Mouse (Mus musculus): ENCODE results near the gene Ipo11. TPM values are rescaled to one million over a fixed set of nuclear protein-coding genes. Genes with fewer than 3 reads are reported as not detected.
"Not testable (repeated sequence)": the region's sequence is repeated elsewhere in the genome, so short reads cannot be mapped to it uniquely, and the experiment has no call there.

Ipo11 gene
- total RNA-seq, 2 experiments from 2014 or later, result 25.6 to 28.0 TPM

- DNase-seq (ENCODE audit: low spot score in 2 of 2), result not testable (repeated sequence)
Observed at GRCm38 (mm10) chr13:106905154-106905553, 31.6 kb downstream of the Ipo11 start.

GRCm38 (mm10) chr13:106904637-106905036, 32.1 kb downstream of the Ipo11 start:
- no peak for DNase-seq (ENCODE audit: low spot score in 2 of 2)

GRCm38 (mm10) chr13:106894284-106894683, 42.5 kb downstream of the Ipo11 start:
- no peak for DNase-seq (ENCODE audit: low spot score in 2 of 2)

- DNase-seq (ENCODE audit: low spot score in 2 of 2), result no peak
Observed at GRCm38 (mm10) chr13:106893701-106894100, 43.1 kb downstream of the Ipo11 start.

GRCm38 (mm10) chr13:106893196-106893595, 43.6 kb downstream of the Ipo11 start:
- DNase-seq (ENCODE audit: low spot score in 2 of 2), result no peak

GRCm38 (mm10) chr13:106887364-106887763, 49.4 kb downstream of the Ipo11 start:
- DNase-seq (ENCODE audit: low spot score in 2 of 2), result no peak

- no peak for DNase-seq (ENCODE audit: low spot score in 2 of 2)
Observed at GRCm38 (mm10) chr13:106884249-106884648, 52.5 kb downstream of the Ipo11 start.

- DNase-seq (ENCODE audit: low spot score in 2 of 2), result no peak
Observed at GRCm38 (mm10) chr13:106876278-106876677, 60.5 kb downstream of the Ipo11 start.

- no peak for DNase-seq (ENCODE audit: low spot score in 2 of 2)
Observed at GRCm38 (mm10) chr13:106865547-106865946, 71.2 kb downstream of the Ipo11 start.

- no peak for DNase-seq (ENCODE audit: low spot score in 2 of 2)
Observed at GRCm38 (mm10) chr13:106858779-106859178, 78.0 kb downstream of the Ipo11 start.

GRCm38 (mm10) chr13:106856556-106856955, 80.2 kb downstream of the Ipo11 start:
- no peak for DNase-seq (ENCODE audit: low spot score in 2 of 2)

GRCm38 (mm10) chr13:106847534-106847933, 89.2 kb downstream of the Ipo11 start:
- DNase-seq (ENCODE audit: low spot score in 2 of 2), result no peak

GRCm38 (mm10) chr13:106844928-106845327, 91.8 kb downstream of the Ipo11 start:
- DNase-seq (ENCODE audit: low spot score in 2 of 2), result no peak

GRCm38 (mm10) chr13:106842542-106842941, 94.2 kb downstream of the Ipo11 start:
- DNase-seq (ENCODE audit: low spot score in 2 of 2), result no peak

- no peak for DNase-seq (ENCODE audit: low spot score in 2 of 2)
Observed at GRCm38 (mm10) chr13:106838778-106839177, 98.0 kb downstream of the Ipo11 start.

GRCm38 (mm10) chr13:106836527-106836879, 100.3 kb downstream of the Ipo11 start:
- no peak for DNase-seq (ENCODE audit: low spot score in 2 of 2)

GRCm38 (mm10) chr13:106835844-106836526, 100.8 kb downstream of the Ipo11 start:
- no peak for DNase-seq (ENCODE audit: low spot score in 2 of 2)

- no peak for DNase-seq (ENCODE audit: low spot score in 2 of 2)
Observed at GRCm38 (mm10) chr13:106830029-106830428, 106.7 kb downstream of the Ipo11 start.

GRCm38 (mm10) chr13:106829327-106829997, 107.3 kb downstream of the Ipo11 start:
- DNase-seq (ENCODE audit: low spot score in 2 of 2), result no peak

- DNase-seq (ENCODE audit: low spot score in 2 of 2), result no peak
Observed at GRCm38 (mm10) chr13:106825618-106826017, 111.1 kb downstream of the Ipo11 start.

- DNase-seq (ENCODE audit: low spot score in 2 of 2), result no peak
Observed at GRCm38 (mm10) chr13:106823875-106824191, 112.9 kb downstream of the Ipo11 start.

- no peak for DNase-seq (ENCODE audit: low spot score in 2 of 2)
Observed at GRCm38 (mm10) chr13:106823121-106823874, 113.5 kb downstream of the Ipo11 start.

Measured in gastrocnemius, postnatal 4 days (tissue).